Mouse (Mus musculus) gonadal fat pad, adult 2 months (tissue): ENCODE measurements around the gene Sstr2. TPM values are rescaled to one million over a fixed set of nuclear protein-coding genes. Genes with fewer than 3 reads are reported as not detected.

Experiments
- DNase-seq: peaks from one replicate; pipeline ENCODE4 v3.0.0-alpha.2; 2012; ENCODE audit warnings: low read depth
- polyA plus RNA-seq: library from polyadenylated mRNA; depleted of rRNA; stranded (reverse); fragments of >200 nt; gene quantifications from 2 replicates; pipeline ENCODE4 v1.2.3, GENCODE M21; 2012; rRNA removed

Gene Sstr2
- 0.20 and 0.27 TPM in 2 replicates for polyA plus RNA-seq

DNA sequence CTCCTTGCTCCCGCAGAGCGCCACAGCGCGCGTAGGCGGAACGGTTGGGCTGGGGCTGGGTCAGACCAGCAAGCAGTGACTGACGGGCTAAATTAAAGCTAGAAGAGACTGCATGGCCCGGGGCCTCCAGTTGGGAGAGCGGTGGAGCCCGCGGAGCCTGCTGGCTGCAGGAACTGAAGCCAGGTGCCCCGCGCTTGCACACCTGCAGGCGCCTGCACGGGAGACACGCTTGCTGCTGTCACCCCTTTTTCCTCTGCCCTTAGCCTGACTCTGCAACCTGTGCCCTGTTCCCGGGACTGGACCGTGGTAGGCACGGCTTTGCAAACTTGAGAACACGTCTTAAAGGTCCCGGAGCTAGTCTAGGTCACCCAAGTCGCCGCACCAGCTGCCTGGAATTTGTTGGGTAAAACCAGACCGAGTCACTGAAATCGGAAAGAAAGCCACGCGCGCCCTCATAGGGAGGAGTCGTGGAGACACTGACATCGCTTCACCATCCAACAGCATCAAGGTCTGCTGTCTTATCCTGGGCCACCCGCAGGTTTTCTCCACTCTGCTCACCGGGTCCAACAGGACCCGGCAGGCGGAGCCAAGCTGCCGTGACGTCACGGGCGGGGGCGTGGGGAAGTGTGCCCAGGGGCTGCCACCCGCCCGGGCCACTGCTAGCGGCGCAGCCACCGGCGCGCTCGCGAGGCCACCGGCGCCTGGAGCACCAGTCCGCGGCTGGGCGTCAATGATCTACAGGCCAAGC is at the start of gene Sstr2:
TSS of gene Sstr2 (plus strand) at position 671 of the 748 bp plus-strand sequence.
- no peak for DNase-seq

DNA sequence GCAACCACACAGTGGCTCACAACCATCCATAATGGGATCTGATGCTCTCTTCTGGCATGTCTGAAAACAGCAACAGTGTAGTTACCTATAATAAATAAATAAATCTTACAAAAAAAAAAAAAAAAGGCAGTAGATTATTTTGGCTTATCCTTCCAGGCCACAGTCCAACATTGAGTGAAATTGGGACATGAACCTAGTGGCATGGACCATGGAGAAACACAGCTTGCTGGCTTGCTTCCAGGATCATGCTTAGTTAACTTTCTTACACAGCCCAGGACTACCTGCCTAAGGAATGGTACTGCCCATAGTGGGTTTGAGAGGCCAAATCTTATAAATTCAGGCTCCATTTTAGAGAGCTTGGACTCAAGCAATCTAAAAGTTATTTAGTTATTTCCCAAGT is 47.5 kb upstream of the Sstr2 start:
- no peak for DNase-seq

DNA sequence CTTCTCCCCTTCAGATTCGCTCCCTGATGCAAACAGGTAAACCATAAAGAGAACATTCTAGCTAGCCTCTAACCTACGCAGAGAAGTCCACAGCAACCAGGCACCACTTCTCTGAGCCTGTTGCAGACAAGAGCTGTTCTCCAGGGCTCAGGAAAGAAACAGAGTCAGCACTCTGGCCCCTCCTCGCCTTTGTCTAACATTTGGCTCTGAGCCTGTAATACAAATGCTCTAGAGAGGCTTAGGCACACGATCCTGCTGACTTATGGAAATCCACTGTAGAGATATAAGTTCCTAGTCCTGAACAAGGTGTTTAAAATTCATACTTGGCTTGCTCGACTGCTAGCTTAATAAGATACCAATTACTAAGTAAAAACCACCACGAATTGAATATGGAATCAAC is 46.5 kb upstream of the Sstr2 start:
- no peak for DNase-seq

DNA sequence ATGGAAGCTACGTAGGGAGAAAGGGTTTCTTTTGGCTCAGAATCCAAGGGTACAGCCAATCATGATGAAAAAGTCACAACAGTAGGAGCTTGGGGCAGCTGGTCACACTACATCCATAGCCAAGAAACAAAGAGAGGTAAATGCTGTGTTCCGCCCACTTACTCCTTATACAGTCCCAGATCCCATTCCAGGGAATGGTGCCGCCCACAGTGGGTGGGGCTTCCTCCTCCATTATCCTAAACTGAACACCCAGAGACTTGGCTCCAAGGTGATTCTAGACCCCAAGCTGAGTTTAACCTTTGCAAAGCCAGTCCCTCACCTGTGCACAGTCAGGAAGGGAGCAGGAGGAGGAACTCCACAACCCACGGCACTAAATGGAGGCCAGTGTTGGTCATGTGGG is 41.9 kb upstream of the Sstr2 start:
- no peak for DNase-seq

DNA sequence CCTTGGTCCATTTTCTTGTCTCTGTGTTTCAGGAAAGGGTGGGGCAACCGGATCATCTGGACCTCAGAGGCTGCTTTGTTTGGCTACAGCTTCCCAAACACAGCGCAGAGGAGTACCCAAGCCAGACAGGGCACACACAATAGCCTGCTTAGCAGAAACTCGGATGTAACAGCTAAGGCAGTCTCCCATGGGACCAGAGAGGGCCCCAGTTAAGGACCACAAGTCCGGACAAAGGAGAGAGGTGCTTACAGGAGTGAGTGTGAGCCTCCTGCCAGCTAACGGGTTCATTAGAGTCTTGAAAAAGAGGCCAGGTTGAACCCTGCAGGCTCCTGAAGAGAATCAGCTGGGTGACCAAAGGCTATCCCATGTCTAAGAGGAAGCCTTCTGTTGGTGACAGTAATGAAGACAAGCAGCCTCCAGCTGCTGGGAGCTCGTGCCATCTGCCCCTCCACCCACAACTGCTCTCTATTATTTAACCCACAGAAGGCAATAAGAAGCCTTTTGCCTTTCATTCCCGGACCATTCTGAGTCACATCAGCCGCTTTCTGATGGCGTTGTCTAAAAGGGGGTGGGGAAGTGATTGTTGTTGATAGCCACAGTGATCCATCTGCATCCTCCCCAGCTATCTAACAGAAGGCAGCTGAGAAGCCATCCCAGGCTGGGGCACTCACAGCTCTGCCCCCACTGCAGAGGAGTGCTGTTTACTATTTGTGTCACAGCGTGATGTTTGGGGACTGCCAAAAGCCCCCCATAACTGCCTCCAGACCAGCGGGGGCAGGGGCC is 35.1 kb upstream of the Sstr2 start:
- DNase-seq, result no peak

DNA sequence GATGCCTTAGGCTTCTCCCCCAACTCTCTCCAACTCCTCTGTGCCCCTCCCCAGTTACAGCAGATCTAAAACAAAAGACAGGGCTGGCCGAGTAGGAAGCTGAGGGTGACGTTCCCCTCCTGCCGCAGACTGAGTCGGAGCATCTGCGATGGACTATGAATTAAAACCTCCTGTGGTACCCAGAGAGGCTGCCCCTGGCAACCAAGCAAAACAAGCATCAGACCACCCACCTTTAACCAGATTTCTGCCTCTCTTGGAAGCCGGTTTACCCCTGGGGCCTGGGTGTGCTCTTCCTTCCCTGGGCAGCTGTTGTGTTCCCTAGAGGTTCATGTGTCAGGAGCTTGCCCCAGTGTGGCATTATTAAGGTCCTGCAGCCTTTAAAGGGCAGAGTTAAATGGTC is 32.7 kb upstream of the Sstr2 start:
- DNase-seq, result no peak

DNA sequence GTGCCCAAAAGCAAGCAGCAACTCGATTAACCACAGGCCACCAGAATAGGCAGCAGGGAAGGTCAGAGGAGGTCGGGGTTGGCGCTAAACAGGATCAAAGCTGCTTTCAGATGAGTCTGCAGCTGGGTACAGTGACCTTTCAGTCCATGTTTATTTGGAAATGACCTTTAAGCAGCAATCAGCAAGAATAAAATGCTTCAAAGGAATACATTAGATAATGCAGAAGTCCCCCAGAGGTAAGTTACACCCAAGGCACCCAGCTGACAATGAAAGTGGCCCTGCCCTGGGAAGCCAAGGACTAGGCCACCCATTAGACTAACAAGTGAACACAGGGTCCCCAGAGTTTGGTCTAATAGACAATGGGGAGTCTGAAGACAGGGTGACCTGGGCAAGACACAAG is 30.2 kb upstream of the Sstr2 start:
- DNase-seq, result no peak

DNA sequence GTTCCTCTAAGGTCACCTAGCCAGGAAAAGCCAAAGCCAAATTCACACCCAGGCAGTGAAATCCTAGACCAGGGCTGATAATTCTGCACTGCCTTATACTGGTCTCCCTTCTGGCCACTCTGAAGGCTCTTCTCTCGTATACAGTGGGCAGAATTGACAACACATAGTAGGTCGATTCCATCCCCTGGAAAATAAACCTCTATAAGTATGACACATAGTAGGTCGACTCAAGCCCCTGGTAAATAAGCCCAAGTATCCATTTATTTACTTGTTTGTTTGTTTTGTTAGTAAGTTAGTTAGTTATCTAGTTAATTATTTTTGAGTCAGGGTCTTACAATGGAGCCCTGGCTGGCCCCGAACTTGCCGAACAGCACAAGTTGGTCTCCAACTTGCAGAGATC is 24.0 kb upstream of the Sstr2 start:
- no peak for DNase-seq

DNA sequence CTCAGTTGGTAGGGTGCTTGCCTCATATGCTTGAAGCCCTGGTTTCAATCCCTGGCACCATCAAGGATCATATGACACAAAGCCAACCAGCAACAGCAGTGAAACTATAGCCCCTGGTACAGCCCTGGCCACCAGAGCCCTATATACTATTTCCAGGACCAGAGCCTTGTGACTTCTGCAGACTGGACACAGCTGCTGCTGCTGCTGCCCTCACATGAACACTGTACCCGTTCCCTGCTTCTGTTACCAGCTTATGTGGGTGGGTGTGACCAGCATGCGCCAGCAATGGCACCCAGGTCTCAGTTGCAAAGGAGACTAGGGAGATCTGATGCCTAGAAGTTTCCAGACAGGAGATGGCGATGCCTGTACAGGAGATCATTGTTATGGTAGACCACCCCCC is 21.5 kb upstream of the Sstr2 start:
- no peak for DNase-seq

DNA sequence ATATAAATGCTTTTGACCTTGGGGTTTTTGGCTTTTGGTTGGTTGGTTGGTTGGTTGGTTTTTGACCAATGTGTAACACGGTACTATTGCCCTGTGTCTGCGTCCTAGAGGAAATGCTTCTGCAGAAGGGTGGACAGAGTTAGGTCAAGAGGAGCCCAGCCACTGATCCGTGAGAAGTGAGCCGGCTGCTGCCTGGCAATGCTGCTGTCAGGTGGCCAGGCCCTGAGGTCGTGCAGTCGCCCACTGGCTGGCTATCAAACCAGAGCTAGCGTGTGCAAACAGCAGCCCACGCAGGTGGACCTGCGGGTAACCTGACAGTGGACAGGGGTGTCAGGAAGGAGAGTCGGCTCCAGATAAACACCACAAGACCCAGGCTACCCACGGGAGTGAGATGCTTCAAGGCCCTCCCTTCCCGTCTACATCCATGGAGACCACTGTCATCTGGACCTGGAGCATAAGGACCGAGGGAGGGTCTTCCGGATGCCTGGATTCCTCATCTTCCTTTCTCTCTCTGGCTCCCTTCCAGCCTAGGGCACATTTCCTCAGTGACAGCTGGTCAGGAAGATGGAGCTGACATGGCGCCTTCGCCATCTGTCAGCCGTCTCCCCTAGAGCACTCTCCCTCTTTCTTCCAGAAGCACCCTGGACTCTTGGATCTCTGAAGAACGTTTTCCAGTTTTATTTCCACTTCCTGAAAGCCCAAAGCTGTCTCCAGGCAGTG is 18.5 kb upstream of the Sstr2 start:
- DNase-seq, result no peak

DNA sequence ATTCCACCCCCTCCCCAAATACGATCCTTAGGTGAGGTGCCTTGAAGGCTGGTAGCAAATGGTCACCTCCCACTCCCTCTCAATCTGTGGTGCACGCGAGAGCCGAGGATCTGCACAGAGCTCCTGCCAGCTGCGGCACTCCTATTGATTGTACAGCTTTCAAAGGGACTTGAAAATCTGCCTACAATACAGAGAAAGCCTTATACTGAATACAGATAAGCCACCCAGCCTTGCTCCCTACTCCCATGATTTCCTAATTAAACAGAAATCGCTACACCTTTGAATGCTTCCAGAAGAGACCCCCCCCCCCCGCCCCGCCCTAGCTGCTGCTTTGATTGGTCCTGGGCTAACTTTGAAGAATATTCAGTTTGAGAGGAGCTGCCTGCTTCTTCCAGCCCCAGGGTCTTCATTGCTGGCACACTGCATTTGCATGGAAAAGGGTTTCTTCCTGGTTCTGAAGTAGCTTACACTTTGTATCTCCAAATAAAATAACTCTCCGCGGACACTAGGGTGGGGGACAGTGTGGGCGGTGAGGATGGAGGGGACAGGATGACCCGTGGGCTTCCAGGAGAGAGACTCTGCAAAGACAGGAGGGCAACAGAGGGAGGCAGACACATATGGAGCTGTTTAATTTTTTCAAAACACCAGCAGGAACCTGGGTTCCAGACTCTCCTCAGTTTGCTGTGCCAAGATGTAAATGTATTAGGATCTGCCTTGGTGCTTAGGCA is 17.4 kb upstream of the Sstr2 start:
- no peak for DNase-seq

DNA sequence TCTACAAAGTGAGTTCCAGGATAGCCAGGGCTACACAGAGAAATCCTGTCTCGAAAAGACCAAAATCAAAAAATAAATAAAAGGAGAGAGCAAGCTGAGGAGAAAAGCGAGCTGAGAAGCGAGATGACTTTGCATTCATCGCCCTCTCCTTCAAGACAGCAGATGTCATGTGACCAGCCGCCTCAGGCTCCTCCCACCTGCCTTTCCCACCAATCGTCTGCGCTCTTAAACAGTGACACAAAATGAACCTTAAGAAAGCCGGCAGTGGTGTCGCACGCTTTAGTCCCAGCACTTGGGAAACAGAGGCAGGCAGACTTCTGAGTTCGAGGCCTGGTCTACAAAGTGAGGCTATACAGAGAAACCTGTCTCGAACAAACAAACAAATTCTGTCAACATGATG is 11.6 kb upstream of the Sstr2 start:
- DNase-seq, result no peak

DNA sequence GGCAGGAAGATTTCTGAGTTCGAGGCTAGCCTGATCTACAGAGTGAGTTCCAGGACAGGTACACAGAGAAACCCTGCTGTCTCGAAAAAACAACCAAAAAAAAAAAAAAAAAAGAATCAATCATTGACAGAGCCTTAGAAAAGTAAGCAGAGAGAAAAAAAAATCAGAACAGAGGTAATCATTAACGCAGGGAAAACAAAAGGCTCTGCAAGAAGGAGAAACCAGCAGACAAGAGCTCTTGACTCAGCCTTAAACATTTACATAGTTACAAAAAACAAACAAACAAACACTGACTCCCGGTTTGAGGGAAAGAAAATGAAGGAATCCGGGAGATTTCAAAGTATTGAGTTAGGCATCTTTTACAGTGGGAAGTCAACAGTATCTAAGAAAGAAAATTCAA is 9.6 kb upstream of the Sstr2 start:
- DNase-seq, result no peak

DNA sequence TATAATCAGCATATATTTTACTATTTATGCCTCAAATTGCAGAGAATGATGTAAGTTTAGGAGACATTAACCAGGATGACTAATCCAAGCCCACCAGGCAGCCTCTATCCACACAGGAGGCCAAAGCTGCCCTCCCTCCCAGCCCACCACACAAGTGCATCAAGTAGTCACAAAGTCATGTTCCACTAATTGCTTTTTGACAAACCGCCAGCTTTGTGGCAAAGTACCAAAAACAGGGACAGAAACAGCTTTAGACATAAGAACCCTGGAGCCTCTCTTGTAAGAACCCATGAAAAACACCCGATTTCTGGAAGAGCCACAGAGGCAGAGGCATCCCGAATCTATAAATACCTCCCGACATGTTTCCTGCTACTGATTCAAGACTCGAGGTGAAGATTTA is 8.9 kb upstream of the Sstr2 start:
- DNase-seq, result no peak

DNA sequence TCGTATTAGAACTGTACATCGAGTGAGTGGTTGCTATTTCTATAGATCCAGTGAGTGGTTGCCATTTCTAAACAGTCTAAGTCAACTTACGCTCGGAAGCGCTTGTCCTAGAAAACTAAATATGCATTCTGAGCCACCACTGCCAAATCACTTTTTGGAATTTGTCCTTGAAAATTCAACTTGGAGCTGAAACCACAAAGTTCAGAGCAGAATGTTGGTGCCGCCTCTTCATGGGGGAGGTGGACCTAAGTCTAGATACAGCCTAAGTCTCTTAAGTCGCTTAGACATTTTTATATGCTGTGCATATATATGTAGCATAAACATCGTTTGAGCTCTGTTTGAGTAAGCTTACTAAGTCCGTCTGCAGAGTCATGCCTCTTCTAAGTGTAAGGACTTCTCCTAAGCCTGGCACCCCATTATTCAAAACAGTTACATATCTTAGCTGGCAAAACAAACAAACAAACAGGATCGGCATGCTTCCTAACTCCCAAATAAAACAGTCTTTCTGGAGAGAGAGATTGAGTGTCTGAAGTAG is 8.0 kb upstream of the Sstr2 start:
- no peak for DNase-seq

DNA sequence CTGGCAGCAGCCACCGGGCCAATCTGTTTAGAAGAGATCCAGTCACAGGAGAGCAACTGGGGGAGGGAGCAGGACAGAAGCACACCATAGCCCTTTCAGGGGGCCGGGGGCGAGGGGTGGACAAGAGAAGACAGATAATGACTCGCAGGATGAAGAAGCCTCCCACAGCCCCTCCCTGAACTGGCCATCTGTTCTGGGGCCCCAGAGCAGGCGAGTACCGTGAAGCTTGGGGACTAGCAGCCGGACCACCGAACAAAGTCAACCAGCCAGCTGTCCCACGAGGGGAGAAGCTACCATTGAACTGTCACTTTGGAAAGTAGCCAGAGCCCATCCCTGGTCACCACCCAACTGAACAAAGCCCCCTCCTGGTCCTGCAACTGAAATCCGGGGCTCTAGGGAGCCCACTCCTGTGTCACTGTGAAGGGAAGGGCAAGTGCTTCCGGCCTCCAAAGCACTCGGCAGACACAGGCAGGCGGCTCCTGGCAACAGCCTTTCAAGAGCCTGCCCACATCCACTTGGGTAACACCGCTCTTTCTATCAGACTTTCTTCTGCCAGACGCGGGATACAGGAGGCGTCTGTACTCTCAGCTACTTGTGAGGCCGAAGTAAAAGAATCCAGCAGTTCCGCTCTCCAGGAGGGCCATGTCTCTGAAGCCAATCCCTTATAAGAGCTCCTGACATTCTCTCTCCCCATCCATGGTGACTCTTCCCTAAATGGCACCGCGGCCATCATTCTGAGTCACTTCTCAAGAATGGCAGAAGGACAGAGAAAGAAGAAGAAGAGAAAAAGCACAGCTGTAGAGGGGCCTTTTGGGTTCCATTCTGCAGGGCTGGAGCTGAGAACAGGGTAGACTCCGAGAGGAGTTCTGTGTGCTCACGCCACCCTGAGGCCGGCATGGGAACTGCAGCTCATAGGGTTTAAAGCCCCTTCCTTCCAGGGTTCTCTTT is 7.2 kb upstream of the Sstr2 start:
- DNase-seq, result no peak

DNA sequence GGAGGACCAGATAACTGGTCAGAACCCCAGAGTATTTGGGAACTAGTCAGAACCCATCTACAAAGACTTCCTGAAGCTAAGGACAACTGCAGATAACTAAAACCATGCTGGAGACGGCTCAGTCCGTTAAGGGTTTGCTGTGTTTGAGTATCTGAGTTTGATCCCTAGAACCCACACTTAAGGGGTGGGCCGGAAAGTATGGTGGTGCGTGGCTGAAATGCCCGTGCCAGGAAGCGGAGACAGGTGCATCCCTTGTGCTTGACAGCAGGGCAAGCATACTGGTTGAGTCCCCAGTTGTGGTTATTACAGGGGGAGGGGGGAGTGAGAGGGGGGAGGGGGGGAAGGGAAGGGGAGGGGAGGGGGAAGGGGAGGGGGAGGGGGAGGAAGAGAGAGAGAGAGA is 4.7 kb upstream of the Sstr2 start:
- no peak for DNase-seq

DNA sequence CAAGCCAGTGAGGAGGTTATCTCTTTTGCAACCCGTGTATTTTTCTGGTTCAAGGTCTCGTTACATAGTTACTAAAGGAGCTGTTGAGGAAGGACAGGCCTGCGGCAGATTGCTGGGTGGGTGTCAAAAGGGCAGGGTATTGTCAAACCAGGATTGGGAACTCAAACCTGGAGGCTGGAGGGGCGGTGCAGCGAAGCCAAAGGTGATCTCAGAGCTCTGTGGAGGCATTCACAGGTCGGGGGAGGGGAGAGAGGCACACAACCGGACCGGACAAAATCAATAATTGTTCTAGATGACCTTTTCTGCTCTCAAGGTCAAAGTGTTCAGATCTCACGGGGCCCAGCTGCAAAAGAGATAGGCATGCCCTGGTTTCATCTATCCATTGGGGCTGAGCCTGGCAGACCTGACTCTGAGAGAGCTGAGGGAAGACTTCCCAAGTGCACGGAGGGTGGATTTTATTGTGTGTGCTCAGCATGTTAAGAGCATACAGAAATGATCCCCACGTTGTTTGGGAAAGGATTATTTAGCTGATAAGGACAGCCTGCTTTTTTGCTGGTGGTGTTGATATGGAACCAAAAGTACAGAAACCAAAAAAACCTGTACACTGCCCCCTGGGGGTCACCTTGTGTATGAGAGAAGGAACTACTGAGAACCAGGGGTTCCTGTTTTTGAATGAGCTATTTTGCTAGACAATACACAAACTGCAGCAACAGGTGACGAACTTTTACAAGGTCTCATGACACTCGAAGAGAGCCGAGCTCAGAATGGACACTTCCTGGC is 1.8 kb upstream of the Sstr2 start:
- DNase-seq, result no peak

DNA sequence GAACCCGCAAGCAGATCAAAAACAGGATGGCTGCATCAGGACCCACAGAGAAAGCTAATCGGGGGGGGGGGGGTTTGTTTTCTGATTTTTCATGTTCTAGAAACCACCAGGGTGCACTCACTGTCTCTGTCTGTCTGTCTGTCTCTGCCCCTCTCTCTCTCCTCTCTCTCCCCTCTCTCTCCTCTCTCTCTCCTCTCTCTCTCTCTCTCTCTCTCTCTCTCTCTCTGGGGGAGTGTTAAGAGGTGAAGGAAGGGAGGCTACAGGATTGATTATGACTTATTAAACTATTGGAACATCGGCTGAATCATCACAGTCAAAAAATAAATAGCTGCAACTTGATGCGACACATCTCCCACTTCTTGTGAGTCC is 855 bp upstream of the Sstr2 start:
- no peak for DNase-seq
